Mouse (Mus musculus): ENCODE results near the gene Kat6b. TPM values are rescaled to one million over a fixed set of nuclear protein-coding genes. Genes with fewer than 3 reads are reported as not detected.

Gene Kat6b
- total and polyA plus RNA-seq, 3 experiments, result 12.3 to 37.3 (median 33.4) TPM

GRCm38 (mm10) chr14:21560481-21561209 is 79.4 kb downstream of the Kat6b start:
- DNase-seq, result no peak

GRCm38 (mm10) chr14:21561396-21562065 is 80.3 kb downstream of the Kat6b start:
- DNase-seq, result no peak

- DNase-seq, result no peak
Observed at GRCm38 (mm10) chr14:21563584-21564118, 82.4 kb downstream of the Kat6b start.

- DNase-seq, result no peak
Observed at GRCm38 (mm10) chr14:21565541-21566353, 84.5 kb downstream of the Kat6b start.

GRCm38 (mm10) chr14:21567293-21567984 is 86.2 kb downstream of the Kat6b start:
- no peak for DNase-seq

- DNase-seq, result no peak
Observed at GRCm38 (mm10) chr14:21568821-21569220, 87.6 kb downstream of the Kat6b start.

- no peak for DNase-seq
Observed at GRCm38 (mm10) chr14:21574686-21575309, 93.6 kb downstream of the Kat6b start.

- no peak for DNase-seq
Observed at GRCm38 (mm10) chr14:21576867-21577266, 95.6 kb downstream of the Kat6b start.

GRCm38 (mm10) chr14:21581198-21581597 is 100.0 kb downstream of the Kat6b start:
- DNase-seq, result no peak

- no peak for DNase-seq
Observed at GRCm38 (mm10) chr14:21582301-21582700, 101.1 kb downstream of the Kat6b start.

- no peak for DNase-seq
Observed at GRCm38 (mm10) chr14:21583051-21583450, 101.8 kb downstream of the Kat6b start.

GRCm38 (mm10) chr14:21583868-21584267 is 102.6 kb downstream of the Kat6b start:
- no peak for DNase-seq

- peak; percentile 34 for DNase-seq
Observed at GRCm38 (mm10) chr14:21584468-21585135, 103.4 kb downstream of the Kat6b start.

- no peak for DNase-seq
Observed at GRCm38 (mm10) chr14:21585491-21586251, 104.4 kb downstream of the Kat6b start.

- no peak for DNase-seq
Observed at GRCm38 (mm10) chr14:21586481-21587118, 105.4 kb downstream of the Kat6b start.

GRCm38 (mm10) chr14:21587931-21588330 is 106.7 kb downstream of the Kat6b start:
- DNase-seq, result no peak

GRCm38 (mm10) chr14:21589620-21590019 is 108.4 kb downstream of the Kat6b start:
- DNase-seq, result peak; percentile 61

GRCm38 (mm10) chr14:21590205-21590604 is 109.0 kb downstream of the Kat6b start:
- no peak for DNase-seq

GRCm38 (mm10) chr14:21592152-21592551 is 110.9 kb downstream of the Kat6b start:
- no peak for DNase-seq
